26 mouse cellular contexts compared by ENCODE assay signal in the genomic region with DNA sequence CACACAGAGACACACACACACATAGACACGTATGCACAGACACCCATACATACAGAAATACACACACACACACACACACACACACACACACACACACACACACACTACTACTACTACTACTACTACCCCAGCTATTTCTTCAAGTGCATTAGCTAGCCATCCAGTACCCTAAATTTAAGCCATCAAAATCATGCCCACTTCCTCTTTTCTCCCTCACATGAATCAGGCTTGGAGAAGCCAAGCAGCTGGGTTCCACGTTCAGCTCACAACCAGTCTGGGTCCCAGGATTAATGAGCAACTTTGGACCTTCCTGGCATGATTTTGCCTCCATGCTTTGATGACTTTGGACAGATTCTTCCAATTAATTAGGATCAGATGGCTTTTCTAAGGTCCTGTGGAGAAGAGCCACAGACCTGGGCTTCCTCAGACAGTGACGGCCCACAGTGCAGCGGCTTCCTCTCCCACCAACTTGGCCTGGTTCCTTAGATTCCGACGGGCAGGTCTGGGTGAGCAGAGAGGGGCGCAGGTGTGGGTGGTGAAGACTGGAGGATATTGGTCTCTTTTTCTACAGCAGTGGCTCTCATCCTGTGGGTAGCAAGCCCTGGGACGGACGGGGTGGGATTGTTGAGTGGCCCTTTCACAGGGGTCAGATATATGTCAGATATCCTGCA. TPM values are rescaled to one million over a fixed set of nuclear protein-coding genes. Genes with fewer than 3 reads are reported as not detected.
DNase-seq lines count a peak whose midpoint lies in the region; ATAC-seq lines count a peak whose summit lies in the region.
"Had no signal": no experiment of that assay in that cellular context is flagged by ENCODE, and none has a peak within 500 bp of the region (broad histone marks: within the 10 kb centered on the region; RNA-seq: fewer than 3 reads in every experiment).

No protein-coding gene starts in this region.

- peaks cover 7% of the 10 kb centered on the region for H3K4me1 ChIP-seq in hindbrain, embryonic 16.5 days (ENCODE audit: control insufficient read depth, insufficient read depth, low read depth, low read length)
- H3K4me1 ChIP-seq in hindbrain, embryonic 10.5 days (replicated peaks) = peaks cover 11% of the 10 kb centered on the region
- H3K4me1 ChIP-seq: embryonic facial prominence, embryonic 13.5 days; limb, embryonic 12.5 days; liver, embryonic 15.5 days; stomach, embryonic 15.5 days had no signal

- no peaks in the 10 kb centered on the region for H3K27me3 ChIP-seq in hindbrain, embryonic 16.5 days (replicated peaks; ENCODE audit: control insufficient read depth, insufficient read depth, low read length)
- H3K27me3 ChIP-seq in hindbrain, embryonic 10.5 days (ENCODE audit: insufficient read depth, poor library complexity, severe bottlenecking) = no peaks in the 10 kb centered on the region
- H3K27me3 ChIP-seq: embryonic facial prominence, embryonic 13.5 days; limb, embryonic 12.5 days; liver, embryonic 15.5 days; midbrain, embryonic 15.5 days; stomach, embryonic 15.5 days had no signal

- H3K9ac ChIP-seq in hindbrain, embryonic 16.5 days (ENCODE audit: low read depth, low read length) = no peak overlapping the region
- H3K9ac ChIP-seq: embryonic facial prominence, embryonic 13.5 days; hindbrain, embryonic 14.5 days; limb, embryonic 12.5 days; liver, embryonic 15.5 days; midbrain, embryonic 15.5 days; stomach, embryonic 15.5 days had no signal

- H3K9me3 ChIP-seq in hindbrain, embryonic 16.5 days (ENCODE audit: control insufficient read depth, low read length) = no peaks in the 10 kb centered on the region
- no peaks in the 10 kb centered on the region for H3K9me3 ChIP-seq in hindbrain, embryonic 10.5 days
- H3K9me3 ChIP-seq: embryonic facial prominence, embryonic 13.5 days; limb, embryonic 12.5 days; liver, embryonic 15.5 days; midbrain, embryonic 15.5 days; stomach, embryonic 15.5 days had no signal

- H3K27ac ChIP-seq in hindbrain, embryonic 16.5 days (ENCODE audit: low read depth, low read length) = no peak overlapping the region
- no peak overlapping the region for H3K27ac ChIP-seq in hindbrain, embryonic 10.5 days
- H3K27ac ChIP-seq: embryonic facial prominence, embryonic 13.5 days; hindbrain, embryonic 14.5 days; limb, embryonic 12.5 days; liver, embryonic 15.5 days; midbrain, embryonic 15.5 days; stomach, embryonic 15.5 days had no signal

- WGBS in hindbrain, embryonic 16.5 days = 81% methylated on average over 9 of the region's 9 CpGs
- 92% methylated on average over 9 of the region's 9 CpGs for WGBS in hindbrain, embryonic 10.5 days

- no peak for DNase-seq in hindbrain, embryonic 10.5 days (ENCODE audit: low spot score)
- peak; percentile 32 for DNase-seq in left cerebral cortex, postnatal 4 days
- DNase-seq in left cerebral cortex, postnatal 10 days (ENCODE audit: extremely low spot score in 1 of 2, low spot score in 2 of 2) = no peak
- DNase-seq in lung, postnatal 36 days = no peak
- DNase-seq in layer of hippocampus, adult 9-10 months (ENCODE audit: low spot score) = no peak
- DNase-seq: adrenal gland, postnatal 10 days; cerebellum, adult 11 months; cerebellum, adult 9-10 months; heart, postnatal 14 days; kidney, adult 18-20 months; kidney, postnatal 25 days; layer of hippocampus, postnatal 36 days; lung, postnatal 4 days; right cerebral cortex, postnatal 25 days had no signal

- no peak overlapping the region for H3K4me3 ChIP-seq in hindbrain, embryonic 16.5 days (ENCODE audit: low read length)
- no peak overlapping the region for H3K4me3 ChIP-seq in hindbrain, embryonic 10.5 days
- H3K4me3 ChIP-seq: embryonic facial prominence, embryonic 13.5 days; limb, embryonic 12.5 days; liver, embryonic 15.5 days; midbrain, embryonic 15.5 days; stomach, embryonic 15.5 days had no signal

- no peak overlapping the region for H3K4me2 ChIP-seq in hindbrain, embryonic 16.5 days (ENCODE audit: low read length)
- H3K4me2 ChIP-seq: embryonic facial prominence, embryonic 13.5 days; hindbrain, embryonic 14.5 days; limb, embryonic 12.5 days; liver, embryonic 15.5 days; midbrain, embryonic 15.5 days; stomach, embryonic 15.5 days had no signal

- H3K36me3 ChIP-seq in hindbrain, embryonic 16.5 days (ENCODE audit: control insufficient read depth, insufficient read depth, low read length) = no peaks in the 10 kb centered on the region
- H3K36me3 ChIP-seq in hindbrain, embryonic 10.5 days = no peaks in the 10 kb centered on the region
- H3K36me3 ChIP-seq: embryonic facial prominence, embryonic 13.5 days; limb, embryonic 12.5 days; liver, embryonic 15.5 days; midbrain, embryonic 15.5 days; stomach, embryonic 15.5 days had no signal

- 0 out of 2 replicates have a peak, but pooled peaks have one; percentile 7 for ATAC-seq in hindbrain, embryonic 16.5 days
- ATAC-seq in common myeloid progenitor, adult 5-6 weeks (replicated peaks; ENCODE audit: low read depth, poor library complexity, severe bottlenecking) = peak; percentile 84
- ATAC-seq: CD4-positive, CD25-positive, alpha-beta regulatory T cell, adult 4 months; forebrain, embryonic 16.5 days; midbrain, embryonic 15.5 days had no signal

- intact Hi-C loops in left cerebral cortex, postnatal 4 days (cut with DNase I) = no loop called here
- intact Hi-C loops in left cerebral cortex, postnatal 10 days (cut with DNase I) = no loop called here

RNA-seq across cellular contexts. Expression of gene Tmem150c, which starts 46.0 kb away (rescaled TPM):
- polyA plus RNA-seq in hindbrain, embryonic 16.5 days (2015; fragmentation: Nextera tagmentation; extraction: Ambion mirVana) = 37.1 and 37.2 TPM in 2 replicates
- polyA plus RNA-seq in hindbrain, embryonic 10.5 days (2016; fragmentation: Nextera tagmentation; extraction: Ambion mirVana) = 3.2 and 3.8 TPM in 2 replicates
- total RNA-seq in left cerebral cortex, postnatal 4 days (2021) = 100 to 1,000 TPM; 101 to 108 TPM
- total RNA-seq in left cerebral cortex, postnatal 10 days (2021) = 10 to 100 TPM; 67.9 to 80.0 TPM
- total RNA-seq in common myeloid progenitor, adult 5-6 weeks (2017) = not detected in 2 replicates
- total RNA-seq: liver, adult 2 months; neutrophil, adult 5-6 weeks had no signal
- polyA plus RNA-seq: CD4-positive, CD25-positive, alpha-beta regulatory T cell, adult 4 months had no signal

Comparison
In these comparisons a context has a peak if more than half of its experiments do, and no peak if none do; other contexts are left out.
1. RNA of gene Tmem150c, which starts 46.0 kb away (total RNA-seq): 101 to 108 TPM in left cerebral cortex, postnatal 4 days and 67.9 to 80.0 TPM in left cerebral cortex, postnatal 10 days; not detected in common myeloid progenitor, adult 5-6 weeks; every median in the first group is over 10 times any median in the second.